Mouse (Mus musculus): ENCODE measurements around the gene Dis3l.

DNA sequence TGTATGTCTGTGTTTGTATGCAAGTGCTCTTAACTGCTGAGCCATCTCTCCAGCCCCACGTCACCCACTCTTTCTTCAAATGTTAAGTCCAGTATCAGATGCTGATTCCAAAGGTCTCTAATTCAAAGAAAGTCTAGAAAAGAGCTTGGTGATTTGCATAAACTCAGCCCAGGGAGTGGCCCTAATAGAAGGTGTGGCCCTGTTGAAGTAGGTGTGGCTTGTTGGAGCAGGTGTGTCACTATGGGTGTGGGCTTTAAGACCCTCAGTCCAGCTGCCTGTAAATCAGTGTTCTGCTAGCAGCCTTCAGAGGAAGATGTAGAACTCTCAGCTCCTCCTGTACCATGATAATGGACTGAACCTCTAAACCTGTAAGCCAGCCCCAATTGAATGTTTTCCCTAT is 73.9 kb downstream of the Dis3l start:
- TF ChIP-seq EP300 (optimal IDR thresholded peaks at IDR 0.05): no peak
- no peak for TF ChIP-seq CTCF (IDR thresholded peaks at IDR 0.05; ENCODE audit: low read depth)
